Mouse (Mus musculus): ENCODE results near the gene Ndufa13. TPM values are rescaled to one million over a fixed set of nuclear protein-coding genes. Genes with fewer than 3 reads are reported as not detected.

Ndufa13 gene
- total RNA-seq, 2 experiments from 2014 or later = 188 to 196 TPM

GRCm38 (mm10) chr8:69847167-69848065 lies 54.9 kb downstream of the Ndufa13 start:
- no peak for DNase-seq (ENCODE audit: low spot score in 2 of 2)

Other genes with a start within 250 kb of the Ndufa13 start
- 1 to 10 TPM; 1.1 to 2.0 TPM for gene Zfp964, start 248.1 kb downstream of the Ndufa13 start, total RNA-seq (2021)
- 10 to 100 TPM; 13.4 to 16.6 TPM for gene Zfp869, start 191.8 kb downstream of the Ndufa13 start, total RNA-seq (2021)
- gene Zfp963, start 152.6 kb downstream of the Ndufa13 start, total RNA-seq (2021) = 1 to 10 TPM; 4.1 to 5.2 TPM
- gene Gm20422, start 127.7 kb downstream of the Ndufa13 start, total RNA-seq (2021) = 1 to 10 TPM; 4.0 to 6.3 TPM
- 10 to 100 TPM; 21.3 to 22.3 TPM for gene Atp13a1, start 111.4 kb downstream of the Ndufa13 start, total RNA-seq (2021)
- 10 to 100 TPM; 18.9 to 21.5 TPM for gene Zfp866, start 111.4 kb downstream of the Ndufa13 start, total RNA-seq (2021)
- 10 to 100 TPM; 10.3 to 11.6 TPM for gene Gmip, start 93.9 kb downstream of the Ndufa13 start, total RNA-seq (2021)
- gene Lpar2, start 80.1 kb downstream of the Ndufa13 start, total RNA-seq (2021) = under 1 TPM; 0.22 to 0.31 TPM
- gene Pbx4, start 70.1 kb downstream of the Ndufa13 start, total RNA-seq (2021) = 1 to 10 TPM; 1.4 to 1.9 TPM
- 10 to 100 TPM in 1 of 2 experiments, 1 to 10 TPM in 1; 6.3 to 12.8 TPM for gene Cilp2, start 14.9 kb downstream of the Ndufa13 start, total RNA-seq (2021)
- under 1 TPM in 1 of 2 experiments, not detected in 1; 0.60 TPM for gene Tssk6, start 374 bp downstream of the Ndufa13 start, total RNA-seq (2021)
- gene Yjefn3, start 154 bp upstream of the Ndufa13 start, total RNA-seq (2021) = 10 to 100 TPM; 10.8 to 11.7 TPM
- 10 to 100 TPM; 60.9 to 74.5 TPM for gene Gatad2a, start 93.8 kb upstream of the Ndufa13 start, total RNA-seq (2021)
- 10 to 100 TPM; 41.0 to 45.2 TPM for gene Mau2, start 140.2 kb upstream of the Ndufa13 start, total RNA-seq (2021)
- gene Sugp1, start 140.3 kb upstream of the Ndufa13 start, total RNA-seq (2021) = 10 to 100 TPM; 23.0 to 23.8 TPM
- gene Tm6sf2, start 170.4 kb upstream of the Ndufa13 start, total RNA-seq (2021) = under 1 TPM; 0.54 to 0.67 TPM
- not detected for gene Hapln4, start 180.9 kb upstream of the Ndufa13 start, total RNA-seq (2021)
- gene Ncan, start 218.3 kb upstream of the Ndufa13 start, total RNA-seq (2021) = under 1 TPM; 0.07 to 0.08 TPM
- 10 to 100 TPM in 1 of 2 experiments, 1 to 10 TPM in 1; 8.6 to 10.3 TPM for gene Nr2c2ap, start 228.8 kb upstream of the Ndufa13 start, total RNA-seq (2021)
- 10 to 100 TPM; 12.7 to 16.6 TPM for gene Rfxank, start 236.6 kb upstream of the Ndufa13 start, total RNA-seq (2021)
- 10 to 100 TPM; 25.6 to 27.7 TPM for gene Borcs8, start 236.9 kb upstream of the Ndufa13 start, total RNA-seq (2021)
- gene Mef2b, start 237.2 kb upstream of the Ndufa13 start, total RNA-seq (2021) = under 1 TPM; 0.26 to 0.56 TPM